Mouse (Mus musculus) lung, embryonic 14.5 days (tissue): ENCODE results near the gene Ttc37. TPM values are rescaled to one million over a fixed set of nuclear protein-coding genes. Genes with fewer than 3 reads are reported as not detected.
A peak's percentile ranks its signal among the peaks of the same experiment; 100 is the strongest.

ENCODE experiments used
- ATAC-seq: fragments of 200-750 bp; cut with Nextera tagmentation; 2 replicates; pipeline ENCODE4 v1.8.0; 2017; ENCODE audit warnings: mild to moderate bottlenecking, moderate TSS enrichment, moderate library complexity; ENCODE audit not compliant: insufficient read depth
- DNase-seq: peaks from one replicate; pipeline ENCODE4 v3.0.0-alpha.2; 2015
- H3K27ac ChIP-seq: fragments of 300-500 bp; sonication (generic); 2 replicates; pipeline ENCODE4 v1.5.1; 2014; ENCODE audit warnings: low read depth, mild to moderate bottlenecking, moderate library complexity
- H3K27me3 ChIP-seq: fragments of 300-500 bp; sonication (generic); 2 replicates; pipeline ENCODE4 v1.6.1; 2014; ENCODE audit warnings: low read length, control low read depth; ENCODE audit not compliant: insufficient read depth
- H3K36me3 ChIP-seq: fragments of 300-500 bp; sonication (generic); 2 replicates; pipeline ENCODE4 v1.6.1; 2014; ENCODE audit warnings: control low read depth; ENCODE audit not compliant: insufficient read depth
- H3K4me1 ChIP-seq: fragments of 300-500 bp; sonication (generic); 2 replicates; pipeline ENCODE4 v1.6.1; 2014; ENCODE audit warnings: antibody characterized with exemption, control low read depth; ENCODE audit not compliant: insufficient read depth
- H3K4me2 ChIP-seq: fragments of 300-500 bp; sonication (generic); 2 replicates; pipeline ENCODE4 v1.6.1; 2014; ENCODE audit warnings: mild to moderate bottlenecking
- H3K4me3 ChIP-seq: fragments of 300-500 bp; sonication (generic); 2 replicates; pipeline ENCODE4 v1.5.1; 2014; ENCODE audit warnings: low read depth, low read length
- H3K9ac ChIP-seq: fragments of 300-500 bp; sonication (generic); 2 replicates; pipeline ENCODE4 v1.6.1; 2014
- H3K9me3 ChIP-seq: fragments of 300-500 bp; sonication (generic); 2 replicates; pipeline ENCODE4 v1.6.1; 2016; ENCODE audit warnings: low read depth, low read length, control low read depth
- CTCF ChIP-seq: IDR thresholded peaks from 2 replicates; pipeline ENCODE4 v1.5.1; 2016; ENCODE audit warnings: antibody characterized with exemption, low read depth
- WGBS: fragments of 180-500 bp; shearing (Covaris S2); extraction: QIAGEN DNeasy Blood & Tissue Kit; methylation state at CpG from one replicate; pipeline ENCODE4 v1.1.7; 2014; 5-methylcytosine and 5-hydroxymethylcytosine counted together
- polyA plus RNA-seq: library from polyadenylated mRNA; unstranded; fragments of >200 nt; fragmentation: Nextera tagmentation; extraction: Ambion mirVana; gene quantifications from 2 replicates; pipeline ENCODE4 v1.2.1, GENCODE M21; 2014

Ttc37 gene
- polyA plus RNA-seq = 19.8 and 22.1 TPM in 2 replicates

- Histone ChIP-seq H3K27ac (peak within 1 kb of the TSS; percentile 73), H3K4me1 (0 out of 2 replicates have a peak, but pooled peaks cover 3% of the 10 kb centered on the region), H3K9me3 (no peaks in the 10 kb centered on the region), H3K4me2 (peak within 1 kb of the TSS; percentile 71), H3K27me3 (no peaks in the 10 kb centered on the region), H3K36me3 (0 out of 2 replicates have a peak, but pooled peaks cover 2% of the 10 kb centered on the region), H3K4me3 (peak within 1 kb of the TSS; percentile 69), H3K9ac (peak within 1 kb of the TSS; percentile 75)
- under 1% methylated on average over 34 of the region's 34 CpGs for WGBS
- ATAC-seq = peak; percentile 98
- no peak for TF ChIP-seq CTCF
- DNase-seq = peak; percentile 98
These were observed at the start of gene Ttc37, which contains the start of gene Arsk for GRCm38 (mm10) chr13:76098493-76099303. Gene Ttc37 (plus strand): TSS chr13:76098734. Gene Arsk (minus strand): TSS chr13:76098660.

DNA sequence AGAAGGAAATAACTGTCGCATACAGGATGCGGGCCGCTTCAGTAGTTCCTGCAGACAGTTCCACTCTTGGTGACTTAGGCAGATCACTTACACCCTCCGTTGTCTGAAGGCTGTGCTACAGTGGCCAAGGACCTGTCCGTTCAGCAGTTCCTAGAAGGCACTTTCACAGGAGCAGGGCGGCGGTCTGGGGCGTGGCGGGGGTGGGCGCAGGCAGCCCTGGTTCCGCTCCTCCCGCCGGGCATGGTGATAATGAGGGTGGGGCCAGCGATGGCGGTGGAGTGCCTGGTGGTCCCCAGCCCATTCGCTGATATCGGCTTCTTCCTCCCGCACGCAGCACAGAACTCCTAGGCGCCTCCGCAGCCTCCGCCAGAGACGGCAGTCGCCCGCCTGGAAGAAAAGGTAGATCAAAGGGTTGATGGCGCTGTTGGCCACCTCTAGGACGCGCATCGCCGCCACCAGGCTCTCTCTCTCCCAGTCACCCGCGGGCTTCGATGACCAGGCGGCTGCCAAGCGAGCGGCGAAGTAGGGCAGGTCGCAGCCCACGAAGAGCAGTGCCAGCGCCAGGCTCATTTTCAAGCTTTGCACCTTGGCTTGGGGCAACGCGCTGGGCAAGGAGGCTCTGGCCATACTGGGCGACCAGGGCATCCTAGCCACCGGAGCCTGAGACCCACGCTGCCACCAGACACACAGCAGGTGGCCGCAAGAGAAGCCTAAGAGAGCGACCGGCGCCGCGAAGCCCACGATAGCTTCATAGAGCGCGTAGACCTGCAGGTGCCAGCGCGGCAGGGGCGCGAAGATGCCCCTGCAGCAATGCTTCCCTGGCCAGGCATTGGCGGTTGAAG lies 42.9 kb upstream of the Ttc37 start:
- H3K4me2 ChIP-seq = peak overlapping the region; percentile 92
- ATAC-seq (peak; percentile 69), DNase-seq (peak; percentile 47)
- peaks cover 46% of the 10 kb centered on the region for H3K27me3 ChIP-seq
- peak overlapping the region; percentile 47 for H3K4me3 ChIP-seq
- H3K9me3 ChIP-seq = no peaks in the 10 kb centered on the region
- no peak overlapping the region for H3K27ac ChIP-seq
- 1% methylated on average over 59 of the region's 59 CpGs for WGBS
- TF ChIP-seq CTCF = no peak
- 0 out of 2 replicates have a peak, but pooled peaks cover 5% of the 10 kb centered on the region for H3K4me1 ChIP-seq
- 0 out of 2 replicates have a peak overlapping the region, but pooled peaks have one; percentile 30 for H3K9ac ChIP-seq
- H3K36me3 ChIP-seq = no peaks in the 10 kb centered on the region

DNA sequence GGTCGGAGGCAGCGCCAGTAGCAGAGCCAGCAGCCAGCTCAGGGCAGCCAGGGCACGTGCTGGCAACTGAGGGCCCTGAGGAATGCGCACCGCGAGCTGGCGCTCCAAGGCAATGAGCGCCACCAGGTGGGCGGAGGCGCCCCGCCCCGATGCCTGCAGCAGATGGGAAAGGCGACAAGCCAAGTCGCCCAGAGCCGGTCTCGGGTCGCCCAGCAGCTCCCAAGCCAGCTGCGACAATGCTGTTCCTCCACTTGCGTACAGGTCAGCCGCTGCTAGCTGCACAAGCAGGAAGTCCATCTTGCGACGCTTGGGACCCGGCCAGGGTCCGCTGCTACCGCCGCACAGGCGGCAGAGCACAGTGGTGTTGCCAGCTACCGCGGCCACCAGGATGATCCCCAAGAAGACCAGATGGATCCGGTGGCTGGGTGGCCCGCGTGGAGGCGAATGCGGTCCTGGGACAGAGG lies 42.2 kb upstream of the Ttc37 start:
- TF ChIP-seq CTCF = peak; percentile 59
- peaks cover 46% of the 10 kb centered on the region for H3K27me3 ChIP-seq
- H3K9ac ChIP-seq = peak overlapping the region; percentile 16; the same call in 1 of the 2 replicates
- WGBS = under 1% methylated on average over 34 of the region's 34 CpGs
- H3K4me3 ChIP-seq = peak overlapping the region; percentile 47
- no peak overlapping the region for H3K27ac ChIP-seq
- DNase-seq (peak; percentile 73), ATAC-seq (peak; percentile 89)
- peak overlapping the region; percentile 92 for H3K4me2 ChIP-seq
- H3K4me1 ChIP-seq = 0 out of 2 replicates have a peak, but pooled peaks cover 5% of the 10 kb centered on the region
- H3K9me3 ChIP-seq = no peaks in the 10 kb centered on the region
- H3K36me3 ChIP-seq = no peaks in the 10 kb centered on the region

- H3K4me3 ChIP-seq = peak within 1 kb of the TSS; percentile 47
- no peak within 1 kb of the TSS for H3K27ac ChIP-seq
- peaks cover 46% of the 10 kb centered on the region for H3K27me3 ChIP-seq
- H3K36me3 ChIP-seq = no peaks in the 10 kb centered on the region
- no peaks in the 10 kb centered on the region for H3K9me3 ChIP-seq
- ATAC-seq (no peak), DNase-seq (no peak)
- peak within 1 kb of the TSS; percentile 30; the same call in 1 of the 2 replicates for H3K9ac ChIP-seq
- TF ChIP-seq CTCF = no peak
- H3K4me2 ChIP-seq = peak within 1 kb of the TSS; percentile 92
- WGBS = 12% methylated on average over 10 of the region's 10 CpGs
- H3K4me1 ChIP-seq = 0 out of 2 replicates have a peak, but pooled peaks cover 5% of the 10 kb centered on the region
These were observed 41.7 kb upstream of the Ttc37 start, which contains the start of gene Gpr150 for GRCm38 (mm10) chr13:76056896-76057266. Gene Gpr150 (minus strand): TSS chr13:76056996.

DNA sequence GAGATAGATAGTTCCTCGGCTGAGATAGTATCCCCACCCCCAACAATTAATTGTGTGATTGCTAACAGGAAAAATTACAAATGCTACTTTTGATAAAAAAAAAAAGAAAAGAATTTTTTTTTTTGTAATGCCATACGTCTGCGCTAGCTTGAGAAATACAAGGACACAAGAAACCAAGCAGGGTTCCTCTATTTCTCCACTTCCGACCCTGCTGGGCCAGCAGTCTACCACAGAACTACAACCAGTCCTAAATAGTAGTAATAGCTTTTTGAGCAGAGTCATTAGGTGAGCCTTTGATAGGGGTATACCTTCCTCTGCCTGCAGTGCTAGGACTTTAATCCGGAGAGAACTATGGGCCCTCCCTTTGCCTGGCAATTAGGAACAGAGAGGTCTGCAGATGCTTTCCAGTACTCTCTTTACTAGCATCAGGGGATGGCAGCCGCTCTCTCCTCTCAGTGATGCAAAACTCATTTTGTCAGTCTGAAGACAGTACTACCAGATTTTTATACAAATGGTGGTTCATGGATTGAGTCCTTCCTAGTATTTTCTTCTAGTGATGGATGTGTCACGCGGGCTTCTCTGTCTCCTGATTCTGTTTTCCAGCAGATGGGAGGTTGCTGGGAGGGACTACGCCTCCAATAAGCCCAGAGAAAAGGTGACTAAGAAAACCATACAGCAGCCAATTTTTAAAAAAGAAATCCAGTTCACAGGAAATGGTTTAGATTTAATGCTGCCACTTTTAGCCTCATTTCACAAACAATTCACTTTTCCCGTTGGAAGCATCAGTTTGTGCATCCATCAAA lies 41.1 kb upstream of the Ttc37 start:
- H3K27me3 ChIP-seq = peaks cover 46% of the 10 kb centered on the region
- no peak overlapping the region for H3K4me3 ChIP-seq
- H3K9me3 ChIP-seq = no peaks in the 10 kb centered on the region
- no peak overlapping the region for H3K4me2 ChIP-seq
- no peak for TF ChIP-seq CTCF
- H3K36me3 ChIP-seq = 0 out of 2 replicates have a peak, but pooled peaks cover 5% of the 10 kb centered on the region
- DNase-seq (no peak), ATAC-seq (no peak)
- WGBS = 72% methylated on average over 10 of the region's 10 CpGs
- no peak overlapping the region for H3K27ac ChIP-seq
- H3K4me1 ChIP-seq = 0 out of 2 replicates have a peak, but pooled peaks cover 5% of the 10 kb centered on the region
- no peak overlapping the region for H3K9ac ChIP-seq

DNA sequence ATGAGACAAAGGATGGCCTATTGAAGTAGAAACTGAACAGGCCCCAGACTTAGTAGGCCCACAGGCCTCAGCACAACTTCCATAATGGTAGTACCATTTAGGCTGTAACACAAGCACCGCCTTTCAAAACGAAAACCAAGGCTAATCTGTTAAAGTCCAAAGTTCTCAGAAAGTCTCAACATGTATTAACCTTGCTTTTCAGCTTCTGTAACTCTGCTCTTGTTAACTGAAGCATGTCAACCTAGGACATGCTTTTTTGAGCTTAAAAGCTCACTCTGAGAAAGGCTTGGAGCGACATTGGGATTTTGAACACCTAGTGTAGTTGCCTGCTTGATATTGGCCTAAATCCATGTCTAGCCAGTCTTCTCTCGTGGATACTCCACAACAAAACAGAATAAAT lies 38.9 kb upstream of the Ttc37 start:
- Histone ChIP-seq H3K9ac (no peak overlapping the region), H3K36me3 (0 out of 2 replicates have a peak, but pooled peaks cover 12% of the 10 kb centered on the region), H3K9me3 (no peaks in the 10 kb centered on the region), H3K4me3 (no peak overlapping the region), H3K4me2 (no peak overlapping the region), H3K27ac (no peak overlapping the region), H3K27me3 (peaks cover 32% of the 10 kb centered on the region), H3K4me1 (0 out of 2 replicates have a peak, but pooled peaks cover 5% of the 10 kb centered on the region)
- 82% methylated on average over 4 of the region's 4 CpGs for WGBS
- no peak for DNase-seq
- TF ChIP-seq CTCF = no peak
- ATAC-seq = no peak
